Mouse (Mus musculus): ENCODE results near the gene Pradc1. TPM values are rescaled to one million over a fixed set of nuclear protein-coding genes. Genes with fewer than 3 reads are reported as not detected.

Gene Pradc1
- polyA plus RNA-seq, 1 experiment from 2014 or later = 21.2 TPM

DNA sequence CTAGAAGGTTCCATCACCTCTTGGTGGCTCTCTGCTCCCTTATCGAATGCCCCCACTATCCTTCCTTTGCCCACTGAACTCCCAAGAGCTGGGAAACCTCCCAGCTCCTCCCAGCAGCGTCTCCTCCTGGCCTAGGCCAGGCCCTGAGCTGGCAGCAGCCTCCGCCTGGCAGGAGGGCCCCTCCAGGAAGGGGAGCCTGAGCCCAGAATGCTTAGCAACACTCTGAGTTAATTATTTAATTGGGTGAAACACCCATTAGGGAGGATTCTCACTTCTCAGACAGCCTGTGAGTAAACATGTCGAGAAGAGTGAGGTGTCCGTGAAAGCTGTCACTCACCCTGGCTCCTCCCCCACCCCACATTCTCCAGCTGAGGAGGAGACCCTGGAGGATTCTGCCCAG, 52.1 kb downstream of the Pradc1 start:
- ATAC-seq (replicated peaks; ENCODE audit: insufficient number of reproducible peaks, low FRiP score, low TSS enrichment) = no peak
- Histone ChIP-seq H3K36me3 (ENCODE audit: control insufficient read depth, insufficient read depth, low read length) (no peaks in the 10 kb centered on the region), H3K9me3 (replicated peaks; ENCODE audit: control insufficient read depth, low read length) (0 out of 2 replicates have a peak, but pooled peaks cover 4% of the 10 kb centered on the region), H3K27me3 (ENCODE audit: control insufficient read depth, insufficient read depth, low read length) (no peaks in the 10 kb centered on the region), H3K4me1 (ENCODE audit: control insufficient read depth, insufficient read depth, low read length) (no peaks in the 10 kb centered on the region), H3K4me2 (no peak overlapping the region), H3K4me3 (ENCODE audit: low read depth, low read length) (no peak overlapping the region), H3K9ac (ENCODE audit: low read depth, low read length) (no peak overlapping the region), H3K27ac (ENCODE audit: low read depth, low read length) (no peak overlapping the region)
- WGBS (ENCODE audit: insufficient replicate concordance) = 26% methylated on average over 5 of the region's 5 CpGs

DNA sequence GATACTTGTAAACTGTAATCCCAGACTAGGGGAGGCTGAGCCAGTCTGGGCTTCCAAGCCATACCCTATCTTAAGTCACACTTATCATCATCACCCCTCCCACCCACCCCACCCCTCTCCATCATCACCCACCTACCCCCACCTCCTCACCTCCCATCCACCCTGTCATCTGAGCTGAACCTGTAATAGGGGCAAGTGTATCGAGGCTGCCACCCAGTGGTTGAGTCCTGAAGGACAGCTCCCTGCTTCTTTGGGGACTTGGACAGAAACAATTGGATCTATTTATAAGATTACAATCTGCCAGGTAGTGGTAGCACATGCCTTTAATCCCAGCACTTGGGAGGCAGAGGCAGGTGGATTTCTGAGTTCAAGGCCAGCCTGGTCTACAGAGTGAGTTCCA, 54.6 kb downstream of the Pradc1 start:
- Histone ChIP-seq H3K27ac (ENCODE audit: low read depth, low read length) (no peak overlapping the region), H3K4me1 (ENCODE audit: control insufficient read depth, insufficient read depth, low read length) (no peaks in the 10 kb centered on the region), H3K4me2 (no peak overlapping the region), H3K4me3 (ENCODE audit: low read depth, low read length) (no peak overlapping the region), H3K36me3 (ENCODE audit: control insufficient read depth, insufficient read depth, low read length) (no peaks in the 10 kb centered on the region), H3K9ac (ENCODE audit: low read depth, low read length) (no peak overlapping the region), H3K27me3 (ENCODE audit: control insufficient read depth, insufficient read depth, low read length) (no peaks in the 10 kb centered on the region), H3K9me3 (replicated peaks; ENCODE audit: control insufficient read depth, low read length) (0 out of 2 replicates have a peak, but pooled peaks cover 4% of the 10 kb centered on the region)
- ATAC-seq (replicated peaks; ENCODE audit: insufficient number of reproducible peaks, low FRiP score, low TSS enrichment) = no peak
- WGBS (ENCODE audit: insufficient replicate concordance) = 31% methylated on average over 1 of the region's 1 CpGs

Other genes starting within 250 kb of the Pradc1 start
- gene Sfxn5, start 118.5 kb downstream of the Pradc1 start, polyA plus RNA-seq (2014; fragmentation: Nextera tagmentation; extraction: Ambion mirVana) = 3.6 and 5.6 TPM in 2 replicates
- 16.1 and 17.5 TPM in 2 replicates for gene Rab11fip5, start 77.3 kb downstream of the Pradc1 start, polyA plus RNA-seq (2014; fragmentation: Nextera tagmentation; extraction: Ambion mirVana)
- not detected in 2 replicates for gene Noto, start 28.1 kb downstream of the Pradc1 start, polyA plus RNA-seq (2014; fragmentation: Nextera tagmentation; extraction: Ambion mirVana)
- 38.8 and 42.5 TPM in 2 replicates for gene Smyd5, start 20.0 kb downstream of the Pradc1 start, polyA plus RNA-seq (2014; fragmentation: Nextera tagmentation; extraction: Ambion mirVana)
- 445 and 477 TPM in 2 replicates for gene Cct7, start 456 bp downstream of the Pradc1 start, polyA plus RNA-seq (2014; fragmentation: Nextera tagmentation; extraction: Ambion mirVana)
- 0.06 TPM in 1 of 2 replicates, not detected in the other for gene Fbxo41, start 51.0 kb upstream of the Pradc1 start, polyA plus RNA-seq (2014; fragmentation: Nextera tagmentation; extraction: Ambion mirVana)
- not detected in 2 replicates for gene Egr4, start 61.6 kb upstream of the Pradc1 start, polyA plus RNA-seq (2014; fragmentation: Nextera tagmentation; extraction: Ambion mirVana)
- 4.3 and 4.7 TPM in 2 replicates for gene Alms1, start 135.6 kb upstream of the Pradc1 start, polyA plus RNA-seq (2014; fragmentation: Nextera tagmentation; extraction: Ambion mirVana)

Measured in heart, embryonic 11.5 days (tissue).